Mouse (Mus musculus): ENCODE results near the gene Parm1. TPM values are rescaled to one million over a fixed set of nuclear protein-coding genes. Genes with fewer than 3 reads are reported as not detected.

Parm1 gene
- polyA plus RNA-seq, 1 experiment from 2014 or later: 27.1 TPM

DNA sequence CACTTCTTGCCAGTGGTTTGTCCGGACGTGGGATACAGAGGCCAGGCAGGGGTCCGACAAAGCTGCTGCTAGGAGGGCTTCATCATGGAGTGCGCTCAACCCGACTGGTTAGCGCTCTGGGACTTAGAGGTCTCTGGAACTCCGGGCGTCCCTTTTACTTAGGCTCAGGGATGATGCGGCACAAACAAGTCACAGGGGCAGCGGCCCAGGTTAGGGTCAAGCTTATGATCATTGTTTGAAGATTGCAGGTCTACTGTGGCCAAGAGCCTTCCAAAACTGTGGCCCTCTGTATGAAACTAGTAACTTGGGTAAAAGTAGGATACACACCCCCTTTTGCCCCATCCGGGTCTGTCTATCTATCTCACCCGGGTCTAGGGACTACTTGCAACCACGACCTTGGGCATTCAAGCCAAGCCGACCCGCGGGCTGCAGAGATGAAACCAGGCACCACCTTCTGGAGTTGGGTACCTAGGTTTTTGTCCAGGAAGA is 931 bp downstream of the Parm1 start:
- Histone ChIP-seq H3K4me1 (replicated peaks) (peaks cover 31% of the 10 kb centered on the region), H3K9ac (peak overlapping the region; percentile 75), H3K4me3 (peak overlapping the region; percentile 78), H3K27me3 (no peaks in the 10 kb centered on the region), H3K27ac (peak overlapping the region; percentile 76), H3K4me2 (peak overlapping the region; percentile 83), H3K9me3 (replicated peaks) (no peaks in the 10 kb centered on the region), H3K36me3 (no peaks in the 10 kb centered on the region)
- 2% methylated on average over 16 of the region's 16 CpGs for WGBS
- ATAC-seq (replicated peaks; ENCODE audit: insufficient number of reproducible peaks, insufficient read depth, low FRiP score, low read depth): no peak

GRCm38 (mm10) chr5:91518946-91519345 is 1.5 kb downstream of the Parm1 start:
- WGBS: 6% methylated on average over 7 of the region's 7 CpGs
- Histone ChIP-seq H3K9ac (peak overlapping the region; percentile 75), H3K9me3 (replicated peaks) (no peaks in the 10 kb centered on the region), H3K4me1 (replicated peaks) (peaks cover 31% of the 10 kb centered on the region), H3K4me2 (peak overlapping the region; percentile 83), H3K27me3 (no peaks in the 10 kb centered on the region), H3K4me3 (peak overlapping the region; percentile 78), H3K36me3 (no peaks in the 10 kb centered on the region), H3K27ac (peak overlapping the region; percentile 76)
- no peak for ATAC-seq (replicated peaks; ENCODE audit: insufficient number of reproducible peaks, insufficient read depth, low FRiP score, low read depth)

- Histone ChIP-seq H3K27ac (peak overlapping the region; percentile 44), H3K9me3 (replicated peaks) (no peaks in the 10 kb centered on the region), H3K4me3 (peak overlapping the region; percentile 78), H3K4me1 (replicated peaks) (peaks cover 31% of the 10 kb centered on the region), H3K4me2 (peak overlapping the region; percentile 83), H3K36me3 (no peaks in the 10 kb centered on the region), H3K27me3 (no peaks in the 10 kb centered on the region), H3K9ac (no peak overlapping the region)
- 39% methylated on average over 4 of the region's 4 CpGs for WGBS
- ATAC-seq (replicated peaks; ENCODE audit: insufficient number of reproducible peaks, insufficient read depth, low FRiP score, low read depth): no peak
Measured at GRCm38 (mm10) chr5:91519521-91519920, 2.1 kb downstream of the Parm1 start.

- Histone ChIP-seq H3K27ac (no peak overlapping the region), H3K9me3 (replicated peaks) (no peaks in the 10 kb centered on the region), H3K36me3 (no peaks in the 10 kb centered on the region), H3K4me3 (no peak overlapping the region), H3K9ac (no peak overlapping the region), H3K27me3 (no peaks in the 10 kb centered on the region), H3K4me1 (replicated peaks) (no peaks in the 10 kb centered on the region), H3K4me2 (no peak overlapping the region)
- WGBS: 70% methylated on average over 10 of the region's 10 CpGs
- no peak for ATAC-seq (replicated peaks; ENCODE audit: insufficient number of reproducible peaks, insufficient read depth, low FRiP score, low read depth)
Measured at GRCm38 (mm10) chr5:91532748-91533496, 15.5 kb downstream of the Parm1 start.

- no peak for ATAC-seq (replicated peaks; ENCODE audit: insufficient number of reproducible peaks, insufficient read depth, low FRiP score, low read depth)
- no peak overlapping the region for H3K9ac ChIP-seq
- H3K36me3 ChIP-seq: no peaks in the 10 kb centered on the region
- H3K27me3 ChIP-seq: no peaks in the 10 kb centered on the region
- H3K4me1 ChIP-seq (replicated peaks): peaks cover 23% of the 10 kb centered on the region
- no peak overlapping the region for H3K4me3 ChIP-seq
- WGBS: 73% methylated on average over 7 of the region's 7 CpGs
- no peaks in the 10 kb centered on the region for H3K9me3 ChIP-seq (replicated peaks)
- no peak overlapping the region for H3K4me2 ChIP-seq
- no peak overlapping the region for H3K27ac ChIP-seq
Measured at GRCm38 (mm10) chr5:91559071-91559610, 41.7 kb downstream of the Parm1 start.

DNA sequence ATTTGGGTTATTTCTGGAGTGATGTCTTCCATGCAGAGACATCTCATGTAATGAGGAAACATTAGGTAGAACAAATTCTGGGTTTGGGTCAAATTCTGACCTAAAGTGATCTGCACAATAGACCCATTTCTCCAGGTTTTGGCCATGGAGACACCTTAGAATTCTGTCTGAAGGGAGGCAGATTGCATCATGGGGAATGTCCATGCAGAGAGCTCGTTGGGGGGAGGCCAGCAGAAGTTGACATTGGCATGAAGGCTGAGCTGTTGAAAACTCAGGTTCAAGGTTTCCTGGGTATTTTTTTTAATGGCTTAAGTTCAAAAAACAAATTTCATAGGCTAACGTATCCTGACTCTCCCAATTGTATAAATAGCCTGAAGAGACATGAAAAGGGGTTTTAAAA is 42.3 kb downstream of the Parm1 start:
- Histone ChIP-seq H3K4me3 (no peak overlapping the region), H3K36me3 (no peaks in the 10 kb centered on the region), H3K27ac (no peak overlapping the region), H3K27me3 (no peaks in the 10 kb centered on the region), H3K9ac (no peak overlapping the region), H3K4me1 (replicated peaks) (peaks cover 27% of the 10 kb centered on the region), H3K4me2 (no peak overlapping the region), H3K9me3 (replicated peaks) (no peaks in the 10 kb centered on the region)
- WGBS: 62% methylated on average over 2 of the region's 2 CpGs
- ATAC-seq (replicated peaks; ENCODE audit: insufficient number of reproducible peaks, insufficient read depth, low FRiP score, low read depth): no peak

- Histone ChIP-seq H3K9me3 (replicated peaks) (no peaks in the 10 kb centered on the region), H3K27me3 (no peaks in the 10 kb centered on the region), H3K4me1 (replicated peaks) (peaks cover 42% of the 10 kb centered on the region), H3K36me3 (no peaks in the 10 kb centered on the region), H3K4me2 (no peak overlapping the region), H3K4me3 (no peak overlapping the region), H3K27ac (no peak overlapping the region), H3K9ac (no peak overlapping the region)
- ATAC-seq (replicated peaks; ENCODE audit: insufficient number of reproducible peaks, insufficient read depth, low FRiP score, low read depth): no peak
- WGBS: 86% methylated on average over 3 of the region's 3 CpGs
Measured at GRCm38 (mm10) chr5:91561394-91561793, 44.0 kb downstream of the Parm1 start.

- H3K36me3 ChIP-seq: no peaks in the 10 kb centered on the region
- 45% methylated on average over 7 of the region's 7 CpGs for WGBS
- H3K27ac ChIP-seq: peak overlapping the region; percentile 64
Measured at GRCm38 (mm10) chr5:91562486-91562885, 45.1 kb downstream of the Parm1 start.

DNA sequence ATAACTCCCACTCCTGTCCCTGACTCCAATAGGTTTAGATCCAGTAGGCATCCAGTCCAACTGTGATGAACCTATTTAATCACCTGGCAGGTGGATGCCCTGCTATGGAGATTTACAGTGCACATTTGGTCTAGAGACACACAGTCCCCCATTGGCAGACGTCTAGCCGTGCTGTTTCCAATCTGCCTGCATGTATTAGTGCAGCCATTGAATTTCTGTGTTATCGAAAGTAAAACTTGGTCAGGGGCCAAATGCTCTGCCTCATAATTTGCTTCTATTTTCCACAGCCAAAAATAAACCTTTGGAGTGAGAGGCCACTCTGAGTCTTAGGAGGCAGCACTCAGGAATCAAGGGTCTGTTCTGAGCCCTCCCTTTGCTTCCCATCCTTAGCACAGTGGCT is 46.6 kb downstream of the Parm1 start:
- H3K27me3 ChIP-seq: no peaks in the 10 kb centered on the region
- H3K4me1 ChIP-seq (replicated peaks): peaks cover 51% of the 10 kb centered on the region
- no peak overlapping the region for H3K4me3 ChIP-seq
- H3K27ac ChIP-seq: peak overlapping the region; percentile 64
- peak overlapping the region; percentile 39 for H3K4me2 ChIP-seq
- 23% methylated on average over 3 of the region's 3 CpGs for WGBS
- H3K9ac ChIP-seq: no peak overlapping the region
- no peaks in the 10 kb centered on the region for H3K36me3 ChIP-seq
- H3K9me3 ChIP-seq (replicated peaks): no peaks in the 10 kb centered on the region
- peak; percentile 67; the same call in 1 of the 2 replicates for ATAC-seq (replicated peaks; ENCODE audit: insufficient number of reproducible peaks, insufficient read depth, low FRiP score, low read depth)

More at GRCm38 (mm10) chr5:91562486-91562885, 45.1 kb downstream of the Parm1 start:
- no peak overlapping the region for H3K9ac ChIP-seq
- H3K9me3 ChIP-seq (replicated peaks): no peaks in the 10 kb centered on the region
- peaks cover 47% of the 10 kb centered on the region for H3K4me1 ChIP-seq (replicated peaks)
- no peak overlapping the region for H3K4me2 ChIP-seq
- no peak overlapping the region for H3K4me3 ChIP-seq
- no peak for ATAC-seq (replicated peaks; ENCODE audit: insufficient number of reproducible peaks, insufficient read depth, low FRiP score, low read depth)
- no peaks in the 10 kb centered on the region for H3K27me3 ChIP-seq

DNA sequence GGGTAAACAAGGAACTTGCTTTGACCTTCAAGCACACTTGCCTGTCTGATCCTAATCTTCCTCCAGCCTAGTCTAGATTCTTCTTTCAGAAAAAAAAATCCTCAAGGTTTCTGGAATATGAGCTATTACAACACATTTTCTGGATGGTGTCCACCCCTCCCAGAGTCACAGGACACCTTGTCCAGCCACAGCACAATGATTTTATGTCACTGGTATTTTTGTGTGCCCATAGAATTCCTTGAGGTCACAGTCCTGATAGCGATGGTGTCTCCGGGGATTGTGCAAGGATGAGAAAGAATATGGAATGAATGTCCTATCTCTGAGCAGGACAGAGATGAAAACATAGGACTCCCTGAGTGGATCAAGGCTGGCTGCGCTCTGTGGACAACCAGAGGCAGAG is 48.0 kb downstream of the Parm1 start:
- Histone ChIP-seq H3K9ac (no peak overlapping the region), H3K4me2 (no peak overlapping the region)

DNA sequence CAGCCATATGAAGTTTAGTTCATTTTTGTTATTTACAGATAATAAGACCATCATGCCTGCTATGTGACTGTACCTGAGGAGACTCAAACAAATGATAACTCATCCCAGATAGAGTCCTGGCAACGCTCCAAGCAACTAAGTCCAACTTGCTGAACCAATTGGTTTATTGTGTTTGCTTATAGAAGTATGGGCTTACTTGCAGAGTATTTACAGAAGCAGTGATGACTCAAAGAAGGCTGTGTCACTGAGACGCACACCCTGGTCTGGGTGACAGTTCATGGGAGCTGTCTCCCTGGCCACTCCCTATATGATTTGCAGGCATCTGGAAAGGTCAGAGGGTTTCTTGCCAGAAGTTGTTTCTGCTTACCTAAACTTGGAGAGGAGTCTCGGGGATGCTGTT is 49.2 kb downstream of the Parm1 start:
- Histone ChIP-seq H3K27me3 (no peaks in the 10 kb centered on the region), H3K4me3 (no peak overlapping the region), H3K4me1 (replicated peaks) (peaks cover 50% of the 10 kb centered on the region), H3K27ac (no peak overlapping the region), H3K9me3 (replicated peaks) (no peaks in the 10 kb centered on the region), H3K4me2 (no peak overlapping the region), H3K9ac (no peak overlapping the region), H3K36me3 (no peaks in the 10 kb centered on the region)
- 49% methylated on average over 3 of the region's 3 CpGs for WGBS
- no peak for ATAC-seq (replicated peaks; ENCODE audit: insufficient number of reproducible peaks, insufficient read depth, low FRiP score, low read depth)

More for the DNA sequence above, 48.0 kb downstream of the Parm1 start:
- Histone ChIP-seq H3K4me1 (replicated peaks) (peaks cover 50% of the 10 kb centered on the region), H3K36me3 (no peaks in the 10 kb centered on the region), H3K27me3 (no peaks in the 10 kb centered on the region), H3K4me3 (no peak overlapping the region), H3K9me3 (replicated peaks) (no peaks in the 10 kb centered on the region), H3K27ac (0 out of 2 replicates have a peak overlapping the region, but pooled peaks have one; percentile 15)
- ATAC-seq (replicated peaks; ENCODE audit: insufficient number of reproducible peaks, insufficient read depth, low FRiP score, low read depth): no peak
- WGBS: 72% methylated on average over 3 of the region's 3 CpGs

Measured in heart, embryonic 15.5 days (tissue).